Mouse (Mus musculus): Measurements from ENCODE around the gene Cryab. TPM values are rescaled to one million over a fixed set of nuclear protein-coding genes. Genes with fewer than 3 reads are reported as not detected.

The Cryab gene
- total RNA-seq, 2 experiments from 2014 or later, result not detected

- no peak for ATAC-seq (replicated peaks; ENCODE audit: low FRiP score, low TSS enrichment, poor library complexity, severe bottlenecking)
These were observed 10.0 kb upstream of the Cryab start for GRCm38 (mm10) chr9:50740867-50741784.

GRCm38 (mm10) chr9:50742261-50742660 lies 8.9 kb upstream of the Cryab start:
- no peak for ATAC-seq (replicated peaks; ENCODE audit: low FRiP score, low TSS enrichment, poor library complexity, severe bottlenecking)

GRCm38 (mm10) chr9:50742744-50743143 lies 8.4 kb upstream of the Cryab start:
- no peak for ATAC-seq (replicated peaks; ENCODE audit: low FRiP score, low TSS enrichment, poor library complexity, severe bottlenecking)

GRCm38 (mm10) chr9:50745806-50746205 lies 5.3 kb upstream of the Cryab start:
- no peak for ATAC-seq (replicated peaks; ENCODE audit: low FRiP score, low TSS enrichment, poor library complexity, severe bottlenecking)

- no peak for ATAC-seq (replicated peaks; ENCODE audit: low FRiP score, low TSS enrichment, poor library complexity, severe bottlenecking)
These were observed 4.9 kb upstream of the Cryab start, which contains the start of gene 2310030G06Rik for GRCm38 (mm10) chr9:50746214-50746677. 2310030G06Rik (minus strand) TSS chr9:50746536.

GRCm38 (mm10) chr9:50750706-50751105 lies 419 bp upstream of the Cryab start:
- no peak for ATAC-seq (replicated peaks; ENCODE audit: low FRiP score, low TSS enrichment, poor library complexity, severe bottlenecking)

- no peak for ATAC-seq (replicated peaks; ENCODE audit: low FRiP score, low TSS enrichment, poor library complexity, severe bottlenecking)
These were observed 1.0 kb downstream of the Cryab start, which contains the start of gene Hspb2 for GRCm38 (mm10) chr9:50752054-50752602. Hspb2 (minus strand) TSS chr9:50752354.

GRCm38 (mm10) chr9:50752784-50753615 lies 1.9 kb downstream of the Cryab start:
- ATAC-seq (replicated peaks; ENCODE audit: low FRiP score, low TSS enrichment, poor library complexity, severe bottlenecking), result no peak

- ATAC-seq (replicated peaks; ENCODE audit: low FRiP score, low TSS enrichment, poor library complexity, severe bottlenecking), result no peak
These were observed 2.8 kb downstream of the Cryab start for GRCm38 (mm10) chr9:50753947-50754346.

- no peak for ATAC-seq (replicated peaks; ENCODE audit: low FRiP score, low TSS enrichment, poor library complexity, severe bottlenecking)
These were observed 5.6 kb downstream of the Cryab start for GRCm38 (mm10) chr9:50756711-50757110.

- no peak for ATAC-seq (replicated peaks; ENCODE audit: low FRiP score, low TSS enrichment, poor library complexity, severe bottlenecking)
These were observed 10.6 kb downstream of the Cryab start for GRCm38 (mm10) chr9:50761520-50762243.

- no peak for ATAC-seq (replicated peaks; ENCODE audit: low FRiP score, low TSS enrichment, poor library complexity, severe bottlenecking)
These were observed 12.2 kb downstream of the Cryab start for GRCm38 (mm10) chr9:50763331-50763730.

- peak; percentile 28 for ATAC-seq (replicated peaks; ENCODE audit: low FRiP score, low TSS enrichment, poor library complexity, severe bottlenecking)
These were observed 16.5 kb downstream of the Cryab start for GRCm38 (mm10) chr9:50767531-50768106.

GRCm38 (mm10) chr9:50768107-50769002 lies 17.2 kb downstream of the Cryab start, which contains the start of gene Fdxacb1:
Fdxacb1 (plus strand) TSS chr9:50768236.
- peak; percentile 93 for ATAC-seq (replicated peaks; ENCODE audit: low FRiP score, low TSS enrichment, poor library complexity, severe bottlenecking)

- no peak for ATAC-seq (replicated peaks; ENCODE audit: low FRiP score, low TSS enrichment, poor library complexity, severe bottlenecking)
These were observed 18.9 kb downstream of the Cryab start for GRCm38 (mm10) chr9:50770011-50770410.

- ATAC-seq (replicated peaks; ENCODE audit: low FRiP score, low TSS enrichment, poor library complexity, severe bottlenecking), result 0 out of 2 replicates have a peak, but pooled peaks have one; percentile 17
These were observed 22.9 kb downstream of the Cryab start for GRCm38 (mm10) chr9:50774026-50774462.

- peak; percentile 60 for ATAC-seq (replicated peaks; ENCODE audit: low FRiP score, low TSS enrichment, poor library complexity, severe bottlenecking)
These were observed 24.0 kb downstream of the Cryab start, which contains the start of the genes Alg9 and 1110032A03Rik for GRCm38 (mm10) chr9:50774991-50775612. Alg9 (plus strand) TSS chr9:50775019. 1110032A03Rik (minus strand) TSS chr9:50775520.

Measured in megakaryocyte-erythroid progenitor cell, adult 5-6 weeks (primary cell).